Mouse (Mus musculus) neural tube, embryonic 15.5 days (tissue): ENCODE data around the gene Fam118b. TPM values are rescaled to one million over a fixed set of nuclear protein-coding genes. Genes with fewer than 3 reads are reported as not detected.

Experiments used
- ATAC-seq: fragments of 200-750 bp; cut with Nextera tagmentation; 2 replicates; pipeline ENCODE4 v1.8.0; 2017; ENCODE audit warnings: mild to moderate bottlenecking, moderate TSS enrichment, moderate library complexity; ENCODE audit not compliant: low FRiP score
- H3K27ac ChIP-seq: fragments of 300-500 bp; sonication (generic); replicated peaks from 2 replicates; pipeline ENCODE4 v1.5.1; 2015; ENCODE audit warnings: mild to moderate bottlenecking, inconsistent platforms
- H3K27me3 ChIP-seq: fragments of 300-500 bp; sonication (generic); replicated peaks from 2 replicates; pipeline ENCODE4 v1.6.1; 2015; ENCODE audit warnings: inconsistent platforms
- H3K36me3 ChIP-seq: fragments of 300-500 bp; sonication (generic); 2 replicates; pipeline ENCODE4 v1.6.1; 2015; ENCODE audit warnings: inconsistent platforms
- H3K4me1 ChIP-seq: fragments of 300-500 bp; sonication (generic); 2 replicates; pipeline ENCODE4 v1.6.1; 2015; ENCODE audit warnings: inconsistent platforms
- H3K4me2 ChIP-seq: fragments of 300-500 bp; sonication (generic); 2 replicates; pipeline ENCODE4 v1.6.1; 2015; ENCODE audit warnings: inconsistent platforms, mild to moderate bottlenecking, moderate library complexity
- H3K4me3 ChIP-seq: fragments of 300-500 bp; sonication (generic); replicated peaks from 2 replicates; pipeline ENCODE4 v1.5.1; 2015; ENCODE audit warnings: mild to moderate bottlenecking, inconsistent platforms
- H3K9ac ChIP-seq: fragments of 300-500 bp; sonication (generic); replicated peaks from 2 replicates; pipeline ENCODE4 v1.6.1; 2015; ENCODE audit warnings: mild to moderate bottlenecking, inconsistent platforms
- H3K9me3 ChIP-seq: fragments of 300-500 bp; sonication (generic); replicated peaks from 2 replicates; pipeline ENCODE4 v1.6.1; 2016; ENCODE audit warnings: inconsistent platforms
- WGBS: fragments of 180-500 bp; shearing (Covaris S2); methylation state at CpG from one replicate; pipeline ENCODE4 v1.1.7; 2015; ENCODE audit warnings: mixed read lengths; 5-methylcytosine and 5-hydroxymethylcytosine counted together
- polyA plus RNA-seq: library from polyadenylated mRNA; unstranded; fragments of >200 nt; fragmentation: Nextera tagmentation; extraction: Ambion mirVana; gene quantifications from 2 replicates; pipeline ENCODE4 v1.2.1, GENCODE M21; 2015

Gene Fam118b
- 47.5 and 48.8 TPM in 2 replicates for polyA plus RNA-seq

DNA sequence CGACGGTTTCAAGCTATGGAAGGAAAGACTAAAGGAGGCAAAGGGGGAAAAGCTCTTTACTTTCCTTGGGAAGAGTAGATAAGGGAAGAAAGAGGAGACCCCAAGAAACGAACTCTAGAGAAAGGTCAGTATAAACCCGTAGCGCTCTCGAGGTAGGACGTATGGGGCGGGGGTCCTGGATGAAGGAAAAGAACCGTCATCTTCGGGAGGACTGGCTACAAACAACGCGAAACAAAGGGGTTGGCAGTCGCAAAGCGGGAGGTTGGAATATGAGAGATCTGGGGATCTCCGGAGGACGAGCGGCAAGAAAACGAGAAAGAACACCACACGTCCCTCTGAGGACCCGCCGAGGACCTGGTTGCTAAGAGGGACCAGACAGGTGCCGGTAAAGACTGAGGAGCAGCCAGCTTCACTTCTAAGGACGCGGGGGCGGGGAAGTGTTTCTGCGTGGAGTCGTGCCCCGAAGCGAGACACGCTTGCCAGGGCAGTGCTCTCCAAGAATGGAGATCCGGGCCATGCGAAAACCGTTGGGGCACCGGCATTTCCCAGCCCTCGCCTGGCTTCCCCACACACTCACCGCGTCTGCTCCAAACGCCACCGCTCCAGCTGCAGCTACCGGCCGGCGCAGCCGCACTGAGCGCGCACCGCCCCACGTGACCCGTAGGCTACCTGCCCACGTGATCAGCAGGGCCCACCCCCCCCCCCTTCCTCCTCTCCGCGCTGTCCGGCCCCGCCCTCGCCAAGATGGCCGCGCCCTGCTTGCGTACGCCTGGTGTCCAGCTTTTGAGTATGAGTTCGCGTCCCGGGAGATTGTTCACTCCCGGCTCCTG, at the start of gene Fam118b, which contains the start of gene Rpusd4:
Gene Fam118b (minus strand): TSS at position 660 of the 830 bp plus-strand sequence.
Gene Rpusd4 (plus strand): TSS at position 720 of the 830 bp plus-strand sequence.
- Histone ChIP-seq H3K27ac (peak within 1 kb of the TSS; percentile 85), H3K4me3 (peak within 1 kb of the TSS; percentile 62), H3K9ac (peak within 1 kb of the TSS; percentile 67), H3K9me3 (no peaks in the 10 kb centered on the region), H3K4me1 (peaks cover 23% of the 10 kb centered on the region), H3K36me3 (peaks cover 9% of the 10 kb centered on the region), H3K27me3 (no peaks in the 10 kb centered on the region), H3K4me2 (peak within 1 kb of the TSS; percentile 77)
- under 1% methylated on average over 62 of the region's 62 CpGs for WGBS
- ATAC-seq: peak; percentile 96

DNA sequence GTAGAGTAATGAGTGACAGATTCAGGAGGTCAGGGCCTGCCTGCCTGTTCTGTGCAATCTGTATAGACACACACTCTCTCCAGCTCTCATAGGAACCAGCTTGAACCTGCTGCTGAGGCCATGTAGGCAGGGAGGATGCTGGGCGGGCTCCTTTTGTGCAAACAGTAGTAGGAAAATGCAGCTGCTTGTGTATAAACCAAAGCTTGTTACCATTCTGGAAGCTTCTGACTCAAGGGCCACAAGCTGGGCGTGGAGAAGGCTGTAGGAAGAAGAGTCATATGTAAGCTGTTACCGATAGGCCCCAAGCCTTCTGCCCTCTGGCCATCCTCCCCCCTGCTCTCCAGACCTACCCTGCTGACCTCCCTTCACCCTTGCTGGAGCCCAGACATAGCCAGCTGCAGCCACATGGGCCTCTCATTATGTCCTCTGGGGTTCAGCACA, 49.2 kb upstream of the Fam118b start:
- 0 out of 2 replicates have a peak, but pooled peaks have one; percentile 17 for ATAC-seq
- no peak overlapping the region for H3K27ac ChIP-seq
- whole genome bisulfite sequencing: 60% methylated on average over 3 of the region's 3 CpGs
- H3K36me3 ChIP-seq: no peaks in the 10 kb centered on the region
- peaks cover 8% of the 10 kb centered on the region for H3K27me3 ChIP-seq
- no peak overlapping the region for H3K4me2 ChIP-seq
- H3K4me3 ChIP-seq: no peak overlapping the region
- H3K9me3 ChIP-seq: no peaks in the 10 kb centered on the region
- H3K4me1 ChIP-seq: peaks cover 14% of the 10 kb centered on the region
- H3K9ac ChIP-seq: no peak overlapping the region

DNA sequence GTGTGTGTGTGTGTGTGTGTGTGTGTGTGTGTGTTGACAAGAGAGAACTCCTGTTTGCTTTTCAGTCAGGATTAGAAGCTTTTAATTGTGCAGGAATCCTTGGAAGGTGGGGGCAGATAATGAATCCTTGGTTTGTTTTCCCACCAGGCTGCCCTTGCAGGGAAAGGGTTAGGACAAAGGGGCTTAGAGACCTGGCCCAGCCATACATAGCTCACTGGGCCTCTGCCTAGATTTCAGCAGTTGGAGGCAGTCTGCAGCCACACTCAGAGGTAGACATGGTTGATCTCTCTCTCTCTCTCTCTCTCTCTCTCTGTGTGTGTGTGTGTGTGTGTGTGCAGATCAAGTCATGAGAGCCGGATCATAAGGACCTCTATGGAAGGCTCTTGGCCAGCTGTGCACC, 46.6 kb upstream of the Fam118b start:
- ATAC-seq: no peak
- peaks cover 3% of the 10 kb centered on the region; the same call in 1 of the 2 replicates for H3K27me3 ChIP-seq
- no peak overlapping the region for H3K27ac ChIP-seq
- no peaks in the 10 kb centered on the region for H3K9me3 ChIP-seq
- H3K4me3 ChIP-seq: no peak overlapping the region
- H3K36me3 ChIP-seq: no peaks in the 10 kb centered on the region
- H3K4me1 ChIP-seq: peaks cover 14% of the 10 kb centered on the region
- 73% methylated on average over 1 of the region's 1 CpGs for WGBS
- H3K4me2 ChIP-seq: no peak overlapping the region
- no peak overlapping the region for H3K9ac ChIP-seq

DNA sequence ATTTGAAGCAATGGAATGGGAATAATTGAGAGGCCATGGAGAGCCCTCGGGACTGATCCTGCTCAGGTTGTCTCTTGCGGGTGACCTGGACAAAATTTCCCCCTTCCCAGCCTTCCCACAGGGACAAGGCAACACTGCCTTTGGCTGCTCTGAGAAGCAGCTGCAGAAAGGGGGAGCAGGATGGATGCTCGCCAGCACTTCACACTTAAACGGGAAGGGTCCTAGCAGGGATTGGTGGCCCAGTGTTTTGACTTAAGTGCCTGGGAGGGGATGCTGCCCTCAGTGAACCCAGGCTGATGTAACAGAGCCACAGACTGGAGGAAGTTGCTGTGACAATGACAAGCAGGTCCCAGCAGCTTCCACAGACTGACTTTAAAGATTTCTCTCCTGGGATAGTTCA, 46.0 kb upstream of the Fam118b start:
- H3K4me3 ChIP-seq: no peak overlapping the region
- no peak for ATAC-seq
- H3K27me3 ChIP-seq: peaks cover 3% of the 10 kb centered on the region; the same call in 1 of the 2 replicates
- peaks cover 9% of the 10 kb centered on the region for H3K4me1 ChIP-seq
- H3K36me3 ChIP-seq: no peaks in the 10 kb centered on the region
- no peaks in the 10 kb centered on the region for H3K9me3 ChIP-seq
- no peak overlapping the region for H3K27ac ChIP-seq
- no peak overlapping the region for H3K4me2 ChIP-seq
- no peak overlapping the region for H3K9ac ChIP-seq
- 40% methylated on average over 4 of the region's 4 CpGs for WGBS

DNA sequence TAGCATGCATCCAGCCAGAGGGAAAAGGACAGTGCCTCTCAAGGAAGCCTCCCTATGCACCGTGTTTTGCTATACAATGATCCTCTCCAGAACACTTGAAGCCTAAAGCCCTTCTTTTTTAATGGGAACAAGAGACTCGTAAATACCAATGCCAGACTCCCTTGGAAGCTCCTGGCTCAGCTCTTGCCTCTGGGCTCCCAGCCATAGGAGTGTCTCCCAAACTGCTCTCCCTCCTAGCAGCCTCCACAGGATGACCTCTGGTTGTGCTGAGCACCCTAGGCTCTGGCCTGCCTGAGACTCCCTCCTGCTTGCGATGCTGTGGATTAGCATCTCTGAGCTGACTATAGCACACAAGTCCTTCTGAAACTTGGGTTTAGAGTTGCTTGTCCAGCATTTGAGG, 44.9 kb upstream of the Fam118b start:
- Histone ChIP-seq H3K27ac (no peak overlapping the region), H3K36me3 (no peaks in the 10 kb centered on the region), H3K9me3 (no peaks in the 10 kb centered on the region), H3K27me3 (peaks cover 3% of the 10 kb centered on the region; the same call in 1 of the 2 replicates), H3K9ac (no peak overlapping the region), H3K4me2 (no peak overlapping the region), H3K4me1 (peaks cover 6% of the 10 kb centered on the region), H3K4me3 (no peak overlapping the region)
- 44% methylated on average over 3 of the region's 3 CpGs for WGBS
- no peak for ATAC-seq

DNA sequence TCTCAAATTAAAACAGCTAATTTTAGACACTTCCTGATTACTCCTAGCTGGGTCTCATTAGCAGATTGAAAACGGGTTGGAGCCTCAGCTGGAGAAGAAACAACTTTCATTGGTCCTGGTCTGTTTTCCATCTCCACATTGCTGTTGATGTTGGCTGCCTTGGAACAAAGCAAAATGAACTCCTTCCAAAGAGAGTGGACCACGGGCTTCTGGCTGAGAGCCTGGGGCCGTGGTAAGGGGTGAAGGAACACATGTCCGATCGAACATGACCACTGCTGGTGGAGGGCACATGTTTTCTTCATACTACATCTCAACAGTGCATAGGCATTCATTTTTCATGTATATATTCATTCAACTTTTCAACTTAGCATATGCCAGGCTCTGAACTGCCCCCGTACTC, 42.8 kb upstream of the Fam118b start:
- Histone ChIP-seq H3K9ac (no peak overlapping the region), H3K27ac (no peak overlapping the region), H3K36me3 (no peaks in the 10 kb centered on the region), H3K4me2 (no peak overlapping the region), H3K27me3 (0 out of 2 replicates have a peak, but pooled peaks cover 3% of the 10 kb centered on the region), H3K9me3 (no peaks in the 10 kb centered on the region), H3K4me3 (no peak overlapping the region), H3K4me1 (peaks cover 6% of the 10 kb centered on the region)
- 90% methylated on average over 6 of the region's 6 CpGs for WGBS
- ATAC-seq: no peak

DNA sequence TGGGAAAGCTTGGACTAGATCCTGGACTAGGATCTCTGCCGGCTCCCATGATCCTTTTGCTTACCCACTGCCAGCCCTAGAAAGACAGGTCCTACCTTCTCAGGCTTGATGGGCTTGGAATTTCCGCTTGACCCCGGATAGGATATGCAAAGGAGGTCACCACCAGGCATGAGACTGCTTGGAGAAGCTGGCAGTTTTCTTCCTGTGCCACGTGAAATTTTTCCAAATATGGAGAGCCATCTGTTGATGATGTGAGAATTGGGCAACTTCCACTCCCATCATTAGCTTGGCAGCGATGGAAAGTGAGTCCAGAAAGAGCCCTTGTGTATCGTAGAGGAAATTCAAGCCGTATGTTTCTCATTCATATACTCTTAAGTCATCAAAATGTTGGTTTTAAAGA, 39.9 kb upstream of the Fam118b start:
- no peak overlapping the region for H3K4me2 ChIP-seq
- 0 out of 2 replicates have a peak, but pooled peaks cover under 1% of the 10 kb centered on the region for H3K4me1 ChIP-seq
- no peak for ATAC-seq
- no peak overlapping the region for H3K9ac ChIP-seq
- WGBS: 82% methylated on average over 7 of the region's 7 CpGs
- no peaks in the 10 kb centered on the region for H3K27me3 ChIP-seq
- no peaks in the 10 kb centered on the region for H3K36me3 ChIP-seq
- H3K9me3 ChIP-seq: no peaks in the 10 kb centered on the region
- no peak overlapping the region for H3K4me3 ChIP-seq
- no peak overlapping the region for H3K27ac ChIP-seq

DNA sequence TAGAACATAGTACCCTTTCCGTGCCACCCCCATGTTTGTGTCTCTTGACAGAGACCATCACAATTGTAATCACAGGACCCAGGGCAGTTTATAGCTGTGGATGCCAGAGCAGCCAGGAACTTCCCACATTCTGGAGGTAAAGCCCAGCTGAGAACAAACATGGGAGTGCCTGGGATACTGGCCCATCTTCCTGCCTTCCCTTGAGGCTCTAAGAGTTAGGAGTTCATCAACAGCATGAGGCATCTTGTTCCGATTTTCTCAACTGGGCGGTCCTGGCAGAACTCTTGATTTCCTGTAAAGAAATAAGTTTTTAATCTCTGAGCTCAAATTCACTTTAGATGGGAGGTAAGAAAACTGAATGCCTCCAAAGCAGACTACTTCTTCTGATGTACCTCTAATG, 34.6 kb upstream of the Fam118b start:
- no peaks in the 10 kb centered on the region for H3K4me1 ChIP-seq
- WGBS: 96% methylated on average over 3 of the region's 3 CpGs
- H3K4me2 ChIP-seq: no peak overlapping the region
- ATAC-seq: no peak
- H3K36me3 ChIP-seq: no peaks in the 10 kb centered on the region
- no peak overlapping the region for H3K9ac ChIP-seq
- H3K4me3 ChIP-seq: no peak overlapping the region
- no peaks in the 10 kb centered on the region for H3K27me3 ChIP-seq
- H3K27ac ChIP-seq: no peak overlapping the region
- no peaks in the 10 kb centered on the region for H3K9me3 ChIP-seq

DNA sequence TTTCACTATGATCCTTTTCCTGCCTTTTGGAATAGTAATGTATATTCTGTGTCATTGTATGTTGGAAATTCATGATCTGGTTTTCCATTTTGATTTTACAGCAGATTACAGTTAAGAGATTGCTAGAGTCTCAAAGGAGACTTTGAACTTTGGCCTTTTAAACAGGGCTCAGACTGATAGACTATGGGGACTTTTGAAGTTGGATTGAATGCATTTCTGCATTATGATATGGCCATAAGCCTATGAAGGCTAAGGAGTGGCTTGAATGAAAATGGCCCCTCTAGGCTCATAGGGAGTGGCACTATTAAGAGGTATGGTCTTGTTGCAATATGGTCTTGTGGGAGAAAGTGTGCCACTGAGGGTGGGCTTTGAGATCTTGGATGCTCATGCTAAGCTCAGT, 30.2 kb upstream of the Fam118b start:
- no peak overlapping the region for H3K4me2 ChIP-seq
- H3K27ac ChIP-seq: no peak overlapping the region
- no peaks in the 10 kb centered on the region for H3K36me3 ChIP-seq
- no peaks in the 10 kb centered on the region for H3K4me1 ChIP-seq
- H3K27me3 ChIP-seq: peaks cover under 1% of the 10 kb centered on the region; the same call in 1 of the 2 replicates
- H3K9me3 ChIP-seq: no peaks in the 10 kb centered on the region; the same call in 1 of the 2 replicates
- no peak for ATAC-seq
- H3K9ac ChIP-seq: no peak overlapping the region
- no peak overlapping the region for H3K4me3 ChIP-seq

DNA sequence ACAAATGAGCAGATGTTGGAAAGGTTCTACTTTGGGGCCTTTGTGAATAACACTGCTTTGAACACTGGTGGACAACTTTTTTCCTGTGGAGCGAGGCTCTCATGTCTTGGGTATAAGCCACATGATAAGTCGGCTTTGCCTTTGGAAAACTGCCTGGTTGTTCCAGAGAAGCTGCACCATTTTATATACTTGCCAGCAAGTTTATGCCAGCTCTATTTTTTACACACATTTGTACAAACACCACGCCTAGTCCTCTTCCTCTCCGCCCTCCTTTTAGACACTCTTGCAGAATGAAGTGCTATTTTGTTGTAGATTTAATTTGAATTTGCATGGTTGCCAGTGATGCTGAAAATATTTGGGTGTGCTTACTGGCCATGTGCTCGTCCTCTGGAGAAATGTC, 25.9 kb upstream of the Fam118b start:
- Histone ChIP-seq H3K27me3 (peaks cover 17% of the 10 kb centered on the region), H3K9me3 (no peaks in the 10 kb centered on the region; the same call in 1 of the 2 replicates), H3K36me3 (no peaks in the 10 kb centered on the region), H3K27ac (no peak overlapping the region), H3K4me1 (no peaks in the 10 kb centered on the region), H3K4me2 (no peak overlapping the region), H3K4me3 (no peak overlapping the region), H3K9ac (no peak overlapping the region)
- 76% methylated on average over 5 of the region's 5 CpGs for WGBS
- no peak for ATAC-seq

DNA sequence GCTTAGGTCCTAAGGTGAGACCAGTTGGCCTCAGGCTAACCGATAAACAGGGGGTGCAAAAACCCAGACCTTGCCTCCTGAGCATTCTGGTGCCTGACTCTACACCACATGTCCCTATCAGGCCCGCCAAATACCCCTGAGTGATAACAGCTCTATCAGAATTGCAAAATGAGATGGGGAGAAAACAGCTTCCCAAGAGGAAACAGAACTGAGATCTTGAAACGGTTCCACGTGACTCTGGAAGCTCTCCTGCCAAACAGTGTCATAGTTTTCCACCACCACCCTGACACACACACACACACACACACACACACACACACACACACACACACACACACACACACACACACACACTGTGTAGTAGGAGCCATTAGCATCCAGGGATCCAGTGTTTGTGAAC, 23.3 kb upstream of the Fam118b start:
- no peaks in the 10 kb centered on the region for H3K9me3 ChIP-seq
- no peak overlapping the region for H3K4me2 ChIP-seq
- no peak overlapping the region for H3K27ac ChIP-seq
- no peak for ATAC-seq
- peaks cover 29% of the 10 kb centered on the region for H3K27me3 ChIP-seq
- H3K36me3 ChIP-seq: no peaks in the 10 kb centered on the region
- no peaks in the 10 kb centered on the region for H3K4me1 ChIP-seq
- 78% methylated on average over 4 of the region's 4 CpGs for WGBS
- H3K4me3 ChIP-seq: no peak overlapping the region
- H3K9ac ChIP-seq: no peak overlapping the region

DNA sequence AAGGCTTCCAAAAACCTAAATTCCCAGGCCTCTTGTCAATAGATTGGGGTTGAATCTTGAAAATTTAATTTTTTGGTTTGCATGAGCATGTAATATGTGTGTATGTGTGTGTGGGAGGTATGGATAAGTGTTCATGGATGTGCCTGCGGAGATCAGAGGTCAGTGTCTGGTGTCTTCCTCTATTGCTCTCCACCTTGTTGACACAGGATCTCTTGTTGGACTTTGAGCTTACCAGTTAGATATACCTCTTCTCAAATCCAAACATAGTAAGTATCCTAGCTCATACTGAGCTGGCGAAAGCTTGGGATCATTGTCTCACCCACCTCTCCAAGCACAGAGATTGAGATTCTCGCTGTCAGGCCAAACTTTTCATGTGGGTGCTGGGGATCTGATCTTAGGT, 22.8 kb upstream of the Fam118b start:
- Histone ChIP-seq H3K36me3 (no peaks in the 10 kb centered on the region), H3K27me3 (peaks cover 32% of the 10 kb centered on the region), H3K4me2 (no peak overlapping the region), H3K27ac (no peak overlapping the region), H3K9me3 (no peaks in the 10 kb centered on the region), H3K4me1 (no peaks in the 10 kb centered on the region), H3K4me3 (no peak overlapping the region), H3K9ac (no peak overlapping the region)
- ATAC-seq: no peak
- 91% methylated on average over 3 of the region's 3 CpGs for WGBS
